Mouse (Mus musculus): ENCODE measurements around the gene Cmtr1.

Cmtr1 gene

DNA sequence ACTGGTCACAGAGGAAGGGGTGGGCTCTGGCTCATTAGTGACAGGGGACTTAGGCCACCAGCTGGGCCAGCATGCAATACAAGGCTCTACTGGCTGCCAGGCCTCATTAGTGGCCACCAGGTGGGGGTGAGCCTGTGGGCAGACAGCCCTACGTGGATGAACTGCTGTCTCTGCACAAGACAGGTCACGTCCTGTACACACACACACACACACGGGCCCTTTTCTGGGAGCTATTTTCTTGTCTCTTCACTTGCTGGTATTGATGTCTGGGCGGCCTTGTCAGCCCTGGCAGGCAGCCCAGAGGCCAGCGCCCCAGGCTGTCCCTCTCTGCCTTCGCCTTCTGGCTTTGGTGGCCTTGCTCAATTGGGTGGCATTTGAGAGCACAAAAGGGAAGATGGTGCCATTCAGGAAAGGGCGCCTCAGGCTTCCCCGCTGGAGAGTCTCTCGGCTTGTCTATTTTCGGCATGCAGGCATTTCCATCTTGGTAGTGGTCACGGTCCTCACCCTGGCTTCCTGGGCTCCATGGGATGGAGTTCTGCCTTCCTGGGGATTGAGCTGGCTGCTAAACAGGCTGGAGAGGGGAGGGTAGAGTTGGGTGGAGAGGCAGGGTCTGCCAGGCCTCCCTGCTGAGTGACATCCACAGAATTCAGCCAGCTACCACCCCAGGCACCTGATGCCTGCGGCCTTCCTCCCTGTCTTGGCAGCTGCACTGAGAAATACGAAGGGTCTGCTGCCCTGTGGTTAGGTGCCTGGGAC lies 70.3 kb downstream of the Cmtr1 start:
- no peak for DNase-seq (ENCODE audit: low read depth in 2 of 2, low spot score in 2 of 2)

GRCm38 (mm10) chr17:29731266-29731952 lies 71.0 kb downstream of the Cmtr1 start:
- DNase-seq (ENCODE audit: low read depth in 2 of 2, low spot score in 2 of 2) = no peak

GRCm38 (mm10) chr17:29731953-29732325 lies 71.5 kb downstream of the Cmtr1 start:
- no peak for DNase-seq (ENCODE audit: low read depth in 2 of 2, low spot score in 2 of 2)

GRCm38 (mm10) chr17:29732522-29732921 lies 72.1 kb downstream of the Cmtr1 start:
- no peak for DNase-seq (ENCODE audit: low read depth in 2 of 2, low spot score in 2 of 2)

DNA sequence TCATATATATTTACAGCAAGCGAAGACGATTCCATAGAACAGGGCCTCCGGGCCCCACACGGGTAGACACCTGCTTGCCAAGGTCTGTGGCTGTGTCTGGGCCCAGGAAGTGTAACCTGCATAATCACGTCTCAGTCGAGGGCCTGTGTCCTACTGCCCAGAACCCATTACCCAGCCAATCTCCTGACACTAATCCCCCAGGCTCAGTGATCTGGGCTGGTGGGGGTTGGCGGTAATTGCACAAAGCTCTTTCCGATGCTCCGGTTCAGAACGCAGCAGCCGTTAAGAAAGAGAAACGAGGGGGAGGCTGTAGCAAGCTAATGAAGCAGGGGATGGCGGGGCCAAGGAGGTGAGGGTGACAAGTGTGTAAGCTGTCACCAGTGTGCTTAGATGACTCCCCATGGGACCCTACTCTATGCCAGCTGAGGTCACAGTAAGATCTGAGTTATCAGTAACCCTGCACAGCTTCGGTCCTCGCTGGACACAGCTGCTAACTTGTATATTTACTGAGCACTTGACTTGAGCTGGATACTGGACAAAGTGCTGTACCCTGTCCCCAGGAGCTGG lies 76.1 kb downstream of the Cmtr1 start:
- DNase-seq (ENCODE audit: low read depth in 2 of 2, low spot score in 2 of 2) = no peak

GRCm38 (mm10) chr17:29737849-29738804 lies 77.7 kb downstream of the Cmtr1 start:
- DNase-seq (ENCODE audit: low read depth in 2 of 2, low spot score in 2 of 2) = no peak

- no peak for DNase-seq (ENCODE audit: low read depth in 2 of 2, low spot score in 2 of 2)
Measured at GRCm38 (mm10) chr17:29747466-29747865, 87.1 kb downstream of the Cmtr1 start.

- DNase-seq (ENCODE audit: low read depth in 2 of 2, low spot score in 2 of 2) = no peak
Measured at GRCm38 (mm10) chr17:29754510-29754909, 94.1 kb downstream of the Cmtr1 start.

Measured in CD8-positive naive resting alpha-beta T cell, adult 2 months (primary cell).